Mouse (Mus musculus) cerebellum, postnatal 36 days (tissue): Measurements from ENCODE around the gene Arid3a.

Source experiments
- DNase-seq, 2 experiments: peaks; one replicate each; pipeline ENCODE4 v3.0.0; 2021 to 2022; ENCODE audit warnings: mixed read lengths in 2 of 2

The Arid3a gene

GRCm38 (mm10) chr10:80001945-80002344 is 75.1 kb downstream of the Arid3a start:
- DNase-seq, result no peak

- DNase-seq, result peak in 1 of 2 experiments; percentile 11
Observed at GRCm38 (mm10) chr10:80002829-80003228, 76.0 kb downstream of the Arid3a start.

- DNase-seq, result no peak
Observed at GRCm38 (mm10) chr10:80003374-80004232, 76.8 kb downstream of the Arid3a start.

- DNase-seq, result no peak
Observed at GRCm38 (mm10) chr10:80004233-80004705, 77.4 kb downstream of the Arid3a start.
